23 mouse cellular contexts compared by ENCODE assay signal in the genomic region with DNA sequence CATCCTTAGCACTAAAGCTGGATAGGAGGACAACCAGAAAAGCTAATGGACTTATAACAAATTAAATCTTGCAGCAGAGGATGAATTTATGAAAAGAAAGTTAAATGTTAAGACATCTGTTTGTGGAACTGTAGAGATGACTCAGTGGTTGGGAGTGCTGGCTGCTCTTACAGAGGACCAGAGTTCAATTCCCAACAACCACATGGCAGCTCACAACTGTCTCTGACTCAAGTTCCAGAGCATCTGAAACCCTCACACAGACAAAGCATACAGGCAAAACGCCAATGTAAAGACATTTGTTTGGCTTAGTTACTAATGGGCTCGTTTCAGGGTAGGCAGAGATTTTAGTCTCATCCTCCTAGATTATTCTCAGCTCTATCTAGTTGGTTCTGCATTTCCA. TPM values are rescaled to one million over a fixed set of nuclear protein-coding genes. Genes with fewer than 3 reads are reported as not detected.
DNase-seq lines count a peak whose midpoint lies in the region; ATAC-seq and TF ChIP-seq lines count a peak whose summit lies in the region.
"Had no signal": no experiment of that assay in that cellular context is flagged by ENCODE, and none has a peak within 500 bp of the region (broad histone marks: within the 10 kb centered on the region; RNA-seq: fewer than 3 reads in every experiment).

No protein-coding gene starts in this region.

- H3K4me2 ChIP-seq in stomach, postnatal 0 days (replicated peaks; ENCODE audit: low read depth) = no peak overlapping the region
- H3K4me2 ChIP-seq in liver, embryonic 11.5 days = no peak overlapping the region
- H3K4me2 ChIP-seq: embryonic facial prominence, embryonic 13.5 days; embryonic facial prominence, embryonic 15.5 days; forebrain, embryonic 12.5 days had no signal

- H3K36me3 ChIP-seq in stomach, postnatal 0 days (ENCODE audit: control insufficient read depth, insufficient read depth, low read length) = peaks cover 23% of the 10 kb centered on the region
- peaks cover 48% of the 10 kb centered on the region for H3K36me3 ChIP-seq in liver, embryonic 11.5 days (ENCODE audit: control insufficient read depth, insufficient read depth, low read length)

- H3K9me3 ChIP-seq in stomach, postnatal 0 days (ENCODE audit: control insufficient read depth, low read length) = no peaks in the 10 kb centered on the region
- H3K9me3 ChIP-seq in liver, embryonic 11.5 days (ENCODE audit: control insufficient read depth, low read length) = no peaks in the 10 kb centered on the region
- H3K9me3 ChIP-seq: embryonic facial prominence, embryonic 13.5 days; embryonic facial prominence, embryonic 15.5 days; forebrain, embryonic 10.5 days; forebrain, embryonic 12.5 days had no signal

- H3K27me3 ChIP-seq in stomach, postnatal 0 days (ENCODE audit: control insufficient read depth, insufficient read depth, low read length) = no peaks in the 10 kb centered on the region
- H3K27me3 ChIP-seq in liver, embryonic 11.5 days (replicated peaks; ENCODE audit: control insufficient read depth, insufficient read depth, low read length) = no peaks in the 10 kb centered on the region
- H3K27me3 ChIP-seq: embryonic facial prominence, embryonic 13.5 days; embryonic facial prominence, embryonic 15.5 days; forebrain, embryonic 12.5 days had no signal

- no peak for ATAC-seq in stomach, postnatal 0 days (ENCODE audit: low FRiP score, low TSS enrichment)
- no peak for ATAC-seq in liver, embryonic 11.5 days (replicated peaks; ENCODE audit: low FRiP score)
- ATAC-seq: forebrain, embryonic 14.5 days; forebrain, embryonic 16.5 days had no signal

- TF ChIP-seq EP300 in stomach, postnatal 0 days (optimal IDR thresholded peaks at IDR 0.05) = no peak

- no peak overlapping the region for H3K9ac ChIP-seq in stomach, postnatal 0 days (ENCODE audit: low read length)
- no peak overlapping the region for H3K9ac ChIP-seq in liver, embryonic 11.5 days (ENCODE audit: low read depth, low read length)
- H3K9ac ChIP-seq: embryonic facial prominence, embryonic 13.5 days; embryonic facial prominence, embryonic 15.5 days; forebrain, embryonic 12.5 days had no signal

- H3K4me1 ChIP-seq in stomach, postnatal 0 days (replicated peaks; ENCODE audit: control insufficient read depth, insufficient read depth) = no peaks in the 10 kb centered on the region
- no peaks in the 10 kb centered on the region for H3K4me1 ChIP-seq in liver, embryonic 11.5 days (replicated peaks; ENCODE audit: control insufficient read depth, insufficient read depth, low read length)
- H3K4me1 ChIP-seq: embryonic facial prominence, embryonic 13.5 days; embryonic facial prominence, embryonic 15.5 days; forebrain, embryonic 10.5 days; forebrain, embryonic 12.5 days had no signal

- H3K27ac ChIP-seq in stomach, postnatal 0 days (replicated peaks) = no peak overlapping the region
- no peak overlapping the region for H3K27ac ChIP-seq in liver, embryonic 11.5 days (ENCODE audit: low read depth, low read length)
- H3K27ac ChIP-seq: embryonic facial prominence, embryonic 13.5 days; embryonic facial prominence, embryonic 15.5 days; forebrain, embryonic 10.5 days; forebrain, embryonic 12.5 days had no signal

- DNase-seq in 3T3-L1 (ENCODE audit: low read depth, low spot score) (peak; percentile 78), NIH3T3 (ENCODE audit: low read depth) (peak; percentile 85)
- peak; percentile 37 for DNase-seq in brain, adult 2 months (ENCODE audit: low read depth, low spot score)
- DNase-seq in fibroblast of lung, adult 2 months (ENCODE audit: low read depth) = peak; percentile 42
- no peak for DNase-seq in stomach, postnatal 0 days (ENCODE audit: low spot score)
- no peak for DNase-seq in neural tube, embryonic 10.5 days (ENCODE audit: extremely low spot score, low spot score)
- no peak for DNase-seq in liver, embryonic 11.5 days (ENCODE audit: low spot score)
- DNase-seq: adrenal gland, adult 8-10 months; adrenal gland, postnatal 14 days; adrenal gland, postnatal 36 days; cerebellum, adult 11 months; cerebellum, adult 18-20 months; cerebellum, adult 8-10 months; cerebellum, adult 9-11 months; cerebellum, postnatal 14 days; cerebellum, postnatal 36 days; embryo, embryonic 11 days had no signal

- TF ChIP-seq CTCF in stomach, postnatal 0 days (IDR thresholded peaks at IDR 0.05; ENCODE audit: low read depth) = no peak

- no peak overlapping the region for H3K4me3 ChIP-seq in stomach, postnatal 0 days (ENCODE audit: low read depth, low read length)
- no peak overlapping the region for H3K4me3 ChIP-seq in liver, embryonic 11.5 days (ENCODE audit: low read depth, low read length)
- H3K4me3 ChIP-seq: embryonic facial prominence, embryonic 13.5 days; embryonic facial prominence, embryonic 15.5 days; forebrain, embryonic 10.5 days; forebrain, embryonic 12.5 days had no signal

- 69% methylated on average over 2 of the region's 2 CpGs for WGBS in stomach, postnatal 0 days
- 81% methylated on average over 2 of the region's 2 CpGs for WGBS in liver, embryonic 11.5 days

RNA-seq across cellular contexts. Expression of a gene that starts 48.5 kb away (rescaled TPM):
- 77.0 and 79.7 TPM in 2 replicates for polyA plus RNA-seq in stomach, postnatal 0 days (2015; fragmentation: Nextera tagmentation; extraction: Ambion mirVana)
- 256 and 262 TPM in 2 replicates for polyA plus RNA-seq in liver, embryonic 11.5 days (2014; fragmentation: Nextera tagmentation; extraction: Ambion mirVana)

Comparison
In these comparisons a context has a peak if more than half of its experiments do, and no peak if none do; other contexts are left out.
1. DNase-seq: peak in 3T3-L1 (single experiment), NIH3T3 (single experiment), brain, adult 2 months (single experiment) and fibroblast of lung, adult 2 months (single experiment); none in stomach, postnatal 0 days (single experiment), neural tube, embryonic 10.5 days (single experiment) and liver, embryonic 11.5 days (single experiment).